Mouse (Mus musculus): ENCODE measurements around the gene Capn15. TPM values are rescaled to one million over a fixed set of nuclear protein-coding genes. Genes with fewer than 3 reads are reported as not detected.
A peak's percentile ranks its signal among the peaks of the same experiment; 100 is the strongest.

Gene Capn15
- polyA plus RNA-seq, 1 experiment from 2014 or later: 33.9 TPM

- Histone ChIP-seq H3K27me3 (peaks cover 7% of the 10 kb centered on the region), H3K4me2 (no peak within 1 kb of the TSS; the same call in 1 of the 2 replicates), H3K4me3 (replicated peaks) (no peak within 1 kb of the TSS), H3K4me1 (replicated peaks) (peaks cover 13% of the 10 kb centered on the region), H3K9me3 (no peaks in the 10 kb centered on the region), H3K36me3 (no peaks in the 10 kb centered on the region; the same call in 1 of the 2 replicates), H3K27ac (no peak within 1 kb of the TSS), H3K9ac (replicated peaks) (no peak within 1 kb of the TSS)
- 57% methylated on average over 6 of the region's 6 CpGs for WGBS
- ATAC-seq (ENCODE audit: insufficient number of reproducible peaks, insufficient read depth, low FRiP score, low TSS enrichment, low read depth): no peak
Observed at GRCm38 (mm10) chr17:25944366-25945163, 41.0 kb downstream of the Capn15 start, which contains the start of the genes Pigq and Nhlrc4. TSS of gene Pigq (minus strand) at chr17:25944936. TSS of gene Nhlrc4 (minus strand) at chr17:25944961.

- H3K9me3 ChIP-seq: no peaks in the 10 kb centered on the region
- peaks cover 3% of the 10 kb centered on the region; the same call in 1 of the 2 replicates for H3K36me3 ChIP-seq
- ATAC-seq (ENCODE audit: insufficient number of reproducible peaks, insufficient read depth, low FRiP score, low TSS enrichment, low read depth): no peak
- H3K4me3 ChIP-seq (replicated peaks): no peak overlapping the region
- H3K27ac ChIP-seq: no peak overlapping the region
- H3K27me3 ChIP-seq: peaks cover 3% of the 10 kb centered on the region; the same call in 1 of the 2 replicates
- peaks cover 13% of the 10 kb centered on the region for H3K4me1 ChIP-seq (replicated peaks)
- no peak overlapping the region for H3K4me2 ChIP-seq
- H3K9ac ChIP-seq (replicated peaks): no peak overlapping the region
- 73% methylated on average over 9 of the region's 9 CpGs for WGBS
Observed at GRCm38 (mm10) chr17:25943769-25944168, 41.8 kb downstream of the Capn15 start.

GRCm38 (mm10) chr17:25943221-25943620 lies 42.4 kb downstream of the Capn15 start:
- Histone ChIP-seq H3K4me1 (replicated peaks) (peaks cover 13% of the 10 kb centered on the region), H3K9me3 (no peaks in the 10 kb centered on the region), H3K36me3 (peaks cover 8% of the 10 kb centered on the region; the same call in 1 of the 2 replicates), H3K4me3 (replicated peaks) (no peak overlapping the region), H3K4me2 (no peak overlapping the region), H3K27me3 (no peaks in the 10 kb centered on the region), H3K9ac (replicated peaks) (no peak overlapping the region), H3K27ac (no peak overlapping the region)
- WGBS: 75% methylated on average over 3 of the region's 3 CpGs
- no peak for ATAC-seq (ENCODE audit: insufficient number of reproducible peaks, insufficient read depth, low FRiP score, low TSS enrichment, low read depth)

- H3K4me1 ChIP-seq (replicated peaks): peaks cover 13% of the 10 kb centered on the region
- no peaks in the 10 kb centered on the region for H3K27me3 ChIP-seq
- no peak overlapping the region for H3K27ac ChIP-seq
- 80% methylated on average over 2 of the region's 2 CpGs for WGBS
- no peaks in the 10 kb centered on the region for H3K9me3 ChIP-seq
- H3K9ac ChIP-seq (replicated peaks): no peak overlapping the region
- ATAC-seq (ENCODE audit: insufficient number of reproducible peaks, insufficient read depth, low FRiP score, low TSS enrichment, low read depth): no peak
- peak overlapping the region; percentile 76 for H3K4me2 ChIP-seq
- peaks cover 10% of the 10 kb centered on the region; the same call in 1 of the 2 replicates for H3K36me3 ChIP-seq
- no peak overlapping the region for H3K4me3 ChIP-seq (replicated peaks)
Observed at GRCm38 (mm10) chr17:25942597-25943151, 42.9 kb downstream of the Capn15 start.

- H3K27ac ChIP-seq: peak overlapping the region; percentile 92
- no peaks in the 10 kb centered on the region for H3K27me3 ChIP-seq
- WGBS: 3% methylated on average over 54 of the region's 54 CpGs
- H3K4me3 ChIP-seq (replicated peaks): peak overlapping the region; percentile 90
- H3K4me2 ChIP-seq: peak overlapping the region; percentile 76
- peak overlapping the region; percentile 96 for H3K9ac ChIP-seq (replicated peaks)
- ATAC-seq (ENCODE audit: insufficient number of reproducible peaks, insufficient read depth, low FRiP score, low TSS enrichment, low read depth): peak; percentile 53; the same call in 1 of the 2 replicates
- peaks cover 20% of the 10 kb centered on the region for H3K36me3 ChIP-seq
- H3K9me3 ChIP-seq: no peaks in the 10 kb centered on the region
- peaks cover 13% of the 10 kb centered on the region for H3K4me1 ChIP-seq (replicated peaks)
Observed at GRCm38 (mm10) chr17:25941511-25942241, 43.9 kb downstream of the Capn15 start.

- Histone ChIP-seq H3K4me1 (replicated peaks) (no peaks in the 10 kb centered on the region), H3K36me3 (peaks cover 89% of the 10 kb centered on the region), H3K27me3 (no peaks in the 10 kb centered on the region), H3K27ac (no peak overlapping the region), H3K9ac (replicated peaks) (no peak overlapping the region), H3K9me3 (no peaks in the 10 kb centered on the region), H3K4me2 (no peak overlapping the region), H3K4me3 (replicated peaks) (no peak overlapping the region)
- ATAC-seq (ENCODE audit: insufficient number of reproducible peaks, insufficient read depth, low FRiP score, low TSS enrichment, low read depth): no peak
- WGBS: 85% methylated on average over 1 of the region's 1 CpGs
Observed at GRCm38 (mm10) chr17:25934526-25934925, 51.1 kb downstream of the Capn15 start.

GRCm38 (mm10) chr17:25925348-25925747 lies 60.2 kb downstream of the Capn15 start:
- H3K9ac ChIP-seq (replicated peaks): no peak overlapping the region
- H3K27me3 ChIP-seq: no peaks in the 10 kb centered on the region
- WGBS: 77% methylated on average over 2 of the region's 2 CpGs
- no peak for ATAC-seq (ENCODE audit: insufficient number of reproducible peaks, insufficient read depth, low FRiP score, low TSS enrichment, low read depth)
- H3K4me1 ChIP-seq (replicated peaks): peaks cover 10% of the 10 kb centered on the region; the same call in 1 of the 2 replicates
- no peak overlapping the region for H3K27ac ChIP-seq
- no peak overlapping the region for H3K4me2 ChIP-seq
- no peaks in the 10 kb centered on the region for H3K9me3 ChIP-seq
- no peak overlapping the region for H3K4me3 ChIP-seq (replicated peaks)
- peaks cover 48% of the 10 kb centered on the region for H3K36me3 ChIP-seq

GRCm38 (mm10) chr17:25922120-25922519 lies 63.5 kb downstream of the Capn15 start:
- H3K4me1 ChIP-seq (replicated peaks): peaks cover 25% of the 10 kb centered on the region
- H3K4me2 ChIP-seq: no peak overlapping the region
- no peak overlapping the region for H3K4me3 ChIP-seq (replicated peaks)
- H3K9ac ChIP-seq (replicated peaks): no peak overlapping the region
- H3K36me3 ChIP-seq: peaks cover 22% of the 10 kb centered on the region
- WGBS: 80% methylated on average over 5 of the region's 5 CpGs
- no peaks in the 10 kb centered on the region for H3K27me3 ChIP-seq
- ATAC-seq (ENCODE audit: insufficient number of reproducible peaks, insufficient read depth, low FRiP score, low TSS enrichment, low read depth): no peak
- H3K27ac ChIP-seq: no peak overlapping the region
- H3K9me3 ChIP-seq: no peaks in the 10 kb centered on the region

GRCm38 (mm10) chr17:25919786-25920642 lies 65.6 kb downstream of the Capn15 start:
- peak overlapping the region; percentile 96 for H3K4me3 ChIP-seq (replicated peaks)
- no peaks in the 10 kb centered on the region for H3K9me3 ChIP-seq
- no peaks in the 10 kb centered on the region for H3K27me3 ChIP-seq
- peak overlapping the region; percentile 91 for H3K4me2 ChIP-seq
- peaks cover 12% of the 10 kb centered on the region; the same call in 1 of the 2 replicates for H3K36me3 ChIP-seq
- peak overlapping the region; percentile 92 for H3K27ac ChIP-seq
- peaks cover 25% of the 10 kb centered on the region for H3K4me1 ChIP-seq (replicated peaks)
- 1% methylated on average over 34 of the region's 40 CpGs for WGBS
- ATAC-seq (ENCODE audit: insufficient number of reproducible peaks, insufficient read depth, low FRiP score, low TSS enrichment, low read depth): peak; percentile 98
- peak overlapping the region; percentile 87 for H3K9ac ChIP-seq (replicated peaks)

GRCm38 (mm10) chr17:25919144-25919785 lies 66.3 kb downstream of the Capn15 start, which contains the start of gene Rab40c:
TSS of gene Rab40c (minus strand) at chr17:25919727.
- peak within 1 kb of the TSS; percentile 87 for H3K9ac ChIP-seq (replicated peaks)
- ATAC-seq (ENCODE audit: insufficient number of reproducible peaks, insufficient read depth, low FRiP score, low TSS enrichment, low read depth): no peak
- peak within 1 kb of the TSS; percentile 96 for H3K4me3 ChIP-seq (replicated peaks)
- H3K9me3 ChIP-seq: no peaks in the 10 kb centered on the region
- peaks cover 25% of the 10 kb centered on the region for H3K4me1 ChIP-seq (replicated peaks)
- under 1% methylated on average over 52 of the region's 78 CpGs for WGBS
- peaks cover 12% of the 10 kb centered on the region for H3K36me3 ChIP-seq
- peak within 1 kb of the TSS; percentile 91 for H3K4me2 ChIP-seq
- H3K27me3 ChIP-seq: no peaks in the 10 kb centered on the region
- H3K27ac ChIP-seq: peak within 1 kb of the TSS; percentile 92

Data from limb, embryonic 12.5 days (tissue).